Mouse (Mus musculus): ENCODE measurements around the gene Myg1.

The Myg1 gene

GRCm38 (mm10) chr15:102331610-102332015 lies at the start of gene Myg1:
Gene Myg1, plus strand, starts transcription at chr15:102331709.
- peak; percentile 81 to 86 for DNase-seq

GRCm38 (mm10) chr15:102282463-102283292 lies 48.8 kb upstream of the Myg1 start:
- no peak for DNase-seq

GRCm38 (mm10) chr15:102283648-102284047 lies 47.9 kb upstream of the Myg1 start:
- DNase-seq = no peak

- DNase-seq = peak in 1 of 2 experiments; percentile 60
These were observed 44.1 kb upstream of the Myg1 start for GRCm38 (mm10) chr15:102287395-102287794.

GRCm38 (mm10) chr15:102295633-102296367 lies 35.7 kb upstream of the Myg1 start, which contains the start of gene Espl1:
Gene Espl1, plus strand, starts transcription at chr15:102296266.
- peak; percentile 94 to 95 for DNase-seq

- DNase-seq = no peak
These were observed 35.0 kb upstream of the Myg1 start for GRCm38 (mm10) chr15:102296368-102297006.

- no peak for DNase-seq
These were observed 29.0 kb upstream of the Myg1 start for GRCm38 (mm10) chr15:102302542-102302941.

- no peak for DNase-seq
These were observed 22.8 kb upstream of the Myg1 start for GRCm38 (mm10) chr15:102308717-102309116.

GRCm38 (mm10) chr15:102310074-102310845 lies 21.2 kb upstream of the Myg1 start:
- no peak for DNase-seq

- DNase-seq = no peak
These were observed 20.0 kb upstream of the Myg1 start for GRCm38 (mm10) chr15:102311489-102311888.

- no peak for DNase-seq
These were observed 16.2 kb upstream of the Myg1 start for GRCm38 (mm10) chr15:102315292-102315691.

- peak; percentile 63 to 81 for DNase-seq
These were observed 15.2 kb upstream of the Myg1 start for GRCm38 (mm10) chr15:102316263-102316662.

- peak; percentile 16 to 22 for DNase-seq
These were observed 6.6 kb upstream of the Myg1 start for GRCm38 (mm10) chr15:102324654-102325473.

- DNase-seq = peak; percentile 85 to 91
These were observed 5.4 kb upstream of the Myg1 start, which contains the start of gene Pfdn5 for GRCm38 (mm10) chr15:102326022-102326576. Gene Pfdn5, plus strand, starts transcription at chr15:102326116.

GRCm38 (mm10) chr15:102326892-102327291 lies 4.6 kb upstream of the Myg1 start:
- DNase-seq = no peak

GRCm38 (mm10) chr15:102335254-102335653 lies 3.7 kb downstream of the Myg1 start:
- no peak for DNase-seq

- peak in 1 of 2 experiments; percentile 35 for DNase-seq
These were observed 4.4 kb downstream of the Myg1 start for GRCm38 (mm10) chr15:102335925-102336324.

GRCm38 (mm10) chr15:102336946-102337345 lies 5.4 kb downstream of the Myg1 start:
- no peak for DNase-seq

- DNase-seq = no peak
These were observed 8.1 kb downstream of the Myg1 start for GRCm38 (mm10) chr15:102339612-102340011.

GRCm38 (mm10) chr15:102341580-102341979 lies 10.1 kb downstream of the Myg1 start:
- DNase-seq = peak in 1 of 2 experiments; percentile 60

- DNase-seq = no peak
These were observed 13.0 kb downstream of the Myg1 start for GRCm38 (mm10) chr15:102344490-102344889.
